Mouse (Mus musculus): ENCODE data around the gene Gm7929.
"Not testable (repeated sequence)": the region's sequence is repeated elsewhere in the genome, so short reads cannot be mapped to it uniquely, and the experiment has no call there.

The Gm7929 gene

DNA sequence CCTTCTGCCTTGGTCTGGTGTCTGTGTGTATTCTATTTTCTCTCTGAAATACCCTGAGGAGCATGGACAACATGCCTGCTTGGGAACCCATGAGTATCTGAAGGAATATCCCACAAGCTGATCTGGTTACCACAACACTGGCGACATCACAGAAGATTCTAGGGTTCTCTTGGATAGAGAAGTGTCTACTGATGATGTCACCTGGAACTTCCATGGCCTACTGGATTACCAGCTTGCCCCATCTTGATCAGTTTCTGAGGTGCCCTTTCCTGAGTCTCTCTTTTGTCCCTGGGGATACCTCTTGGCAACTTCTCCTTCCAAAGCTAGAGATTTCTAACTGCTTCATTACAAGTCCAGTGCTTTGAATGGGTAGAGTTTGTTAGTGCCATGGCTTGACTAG is at the start of gene Gm7929:
Gene Gm7929, minus strand, starts transcription at position 101 of the 400 bp plus-strand sequence.
- in situ Hi-C loops (cut with MboI; ENCODE audit: unreplicated experiment in 2 of 2): not testable (repeated sequence)

DNA sequence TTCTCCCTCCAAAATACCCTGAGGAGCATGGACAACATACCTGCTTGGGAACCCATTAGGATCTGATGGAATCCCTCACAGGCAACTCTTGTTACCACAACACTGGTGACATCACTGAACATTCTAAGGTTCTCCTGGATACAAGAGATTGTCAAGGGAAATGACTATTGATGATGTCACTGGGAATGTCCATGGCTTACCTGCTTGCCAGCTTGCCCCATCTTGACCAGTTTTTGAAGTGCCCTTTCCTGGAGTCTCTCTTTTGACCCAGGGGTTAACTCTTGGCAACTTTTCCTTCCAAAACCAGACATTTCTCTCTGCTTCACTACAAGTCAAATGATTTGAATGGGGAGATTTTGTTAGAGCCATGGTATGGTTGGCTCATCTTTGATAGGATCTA is 21.9 kb upstream of the Gm7929 start, which contains the start of gene Gm47189:
Gene Gm47189, minus strand, starts transcription at position 101 of the 400 bp plus-strand sequence.
- in situ Hi-C loops (cut with MboI; ENCODE audit: unreplicated experiment in 2 of 2): not testable (repeated sequence)

DNA sequence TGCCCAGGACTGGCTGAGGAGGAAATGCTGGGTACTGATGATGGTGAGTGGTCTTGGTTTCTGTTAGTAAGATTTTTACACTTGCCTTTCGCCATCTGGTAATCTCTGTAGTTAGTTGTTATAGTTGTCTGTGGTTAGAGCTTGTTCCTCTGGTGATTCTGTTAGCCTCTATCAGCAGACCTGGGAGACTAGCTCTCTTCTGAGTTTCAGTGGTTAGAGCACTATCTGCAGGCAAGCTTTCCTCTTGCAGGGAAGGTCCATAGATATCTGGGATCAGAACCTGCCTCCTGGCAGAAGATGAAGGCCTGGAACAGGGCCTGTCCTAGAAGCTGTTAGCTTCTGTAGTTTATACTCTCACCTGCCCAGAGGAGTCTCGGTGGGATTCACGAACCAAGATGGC is 5.5 kb upstream of the Gm7929 start:
- in situ Hi-C loops (cut with MboI; ENCODE audit: unreplicated experiment in 2 of 2): not testable (repeated sequence)

DNA sequence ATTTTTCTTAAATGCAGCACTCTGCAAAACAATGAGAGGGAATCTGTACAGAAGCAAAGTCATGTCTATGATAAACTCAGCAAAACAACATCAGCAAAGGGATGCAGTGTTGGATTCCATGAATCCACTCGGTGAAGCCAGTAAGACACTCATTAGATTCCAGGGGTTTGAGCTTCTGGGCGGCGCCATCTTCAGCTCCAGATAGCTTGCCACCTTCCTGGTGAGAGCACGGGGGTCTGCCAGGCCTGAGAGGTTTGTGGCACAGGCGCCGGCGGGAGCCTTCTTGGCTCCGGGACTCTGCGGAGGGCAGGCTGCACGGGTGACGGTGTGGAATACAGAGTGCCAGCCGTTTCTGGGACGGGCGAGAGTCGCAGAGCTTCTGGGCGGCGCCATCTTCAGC is 27.0 kb downstream of the Gm7929 start:
- in situ Hi-C loops (cut with MboI; ENCODE audit: unreplicated experiment in 2 of 2): not testable (repeated sequence)

DNA sequence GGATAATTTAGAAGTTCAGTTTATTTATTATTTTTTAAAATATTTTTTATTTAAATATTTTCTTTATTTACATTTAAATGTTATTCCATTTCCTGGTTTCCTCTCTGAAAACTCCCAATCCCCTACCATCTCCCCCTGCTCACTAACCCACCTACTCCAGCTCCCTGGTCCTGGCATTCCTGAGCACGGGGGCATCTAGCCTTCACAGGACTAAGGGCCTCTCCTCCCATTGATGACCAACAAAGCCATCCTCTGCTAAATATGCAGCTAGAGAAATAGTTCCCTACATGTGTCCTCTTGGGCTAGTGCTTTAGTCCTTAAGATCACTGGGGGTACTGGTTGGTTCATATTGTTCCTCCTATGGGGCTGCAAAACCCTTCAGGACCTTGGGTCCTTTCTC is 33.2 kb downstream of the Gm7929 start:
- in situ Hi-C loops (cut with MboI; ENCODE audit: unreplicated experiment in 2 of 2): not testable (repeated sequence)

DNA sequence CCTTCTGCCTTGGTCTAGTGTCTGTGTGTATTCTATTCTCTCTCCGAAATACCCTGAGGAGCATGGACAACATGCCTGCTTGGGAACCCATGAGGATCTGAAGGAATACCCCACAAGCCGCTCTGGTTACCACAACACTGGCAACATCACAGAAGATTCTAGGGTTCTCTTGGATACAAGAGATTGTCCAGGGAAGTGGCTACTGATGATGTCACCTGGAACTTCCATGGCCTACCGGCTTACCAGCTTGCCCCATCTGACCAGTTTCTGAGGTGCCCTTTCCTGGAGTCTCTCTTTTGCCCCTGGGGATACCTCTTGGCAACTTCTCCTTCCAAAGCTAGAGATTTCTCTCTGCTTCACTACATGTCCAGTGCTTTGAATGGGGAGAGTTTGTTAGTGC is 48.6 kb downstream of the Gm7929 start, which contains the start of gene Gm8068:
Gene Gm8068, minus strand, starts transcription at position 101 of the 400 bp plus-strand sequence.
- in situ Hi-C loops (cut with MboI; ENCODE audit: unreplicated experiment in 2 of 2): not testable (repeated sequence)

All from v-Abl transformed pro-B cells (cell line).